Mouse (Mus musculus) gastrocnemius, postnatal 14 days (tissue): ENCODE measurements around the gene Ccdc169. TPM values are rescaled to one million over a fixed set of nuclear protein-coding genes. Genes with fewer than 3 reads are reported as not detected.

Experiments
- DNase-seq: peaks from one replicate; pipeline ENCODE4 v3.0.0; 2021; ENCODE audit warnings: mixed read lengths
- intact Hi-C: fragments of 180-260 bp; cut with DNase I; formaldehyde crosslinking; loops from one replicate; pipeline ENCODE4 v1.15.1; 2025; ENCODE audit warnings: low total_unique reads
- total RNA-seq, 2 experiments: library from RNA; stranded (reverse); gene quantifications; 2 replicates each; pipeline ENCODE4 v1.2.3; 2021

The Ccdc169 gene
- total RNA-seq, 2 experiments from 2014 or later: not detected

- no peak for DNase-seq
- intact Hi-C loops: no loop called here
Observed at GRCm38 (mm10) chr3:55115989-55116388, 21.1 kb upstream of the Ccdc169 start.

- peak; percentile 61 for DNase-seq
- intact Hi-C loops: no loop called here
Observed at GRCm38 (mm10) chr3:55119275-55119898, 17.8 kb upstream of the Ccdc169 start.

- intact Hi-C loops: no loop called here
Observed at GRCm38 (mm10) chr3:55122336-55122870, 14.7 kb upstream of the Ccdc169 start.

DNA sequence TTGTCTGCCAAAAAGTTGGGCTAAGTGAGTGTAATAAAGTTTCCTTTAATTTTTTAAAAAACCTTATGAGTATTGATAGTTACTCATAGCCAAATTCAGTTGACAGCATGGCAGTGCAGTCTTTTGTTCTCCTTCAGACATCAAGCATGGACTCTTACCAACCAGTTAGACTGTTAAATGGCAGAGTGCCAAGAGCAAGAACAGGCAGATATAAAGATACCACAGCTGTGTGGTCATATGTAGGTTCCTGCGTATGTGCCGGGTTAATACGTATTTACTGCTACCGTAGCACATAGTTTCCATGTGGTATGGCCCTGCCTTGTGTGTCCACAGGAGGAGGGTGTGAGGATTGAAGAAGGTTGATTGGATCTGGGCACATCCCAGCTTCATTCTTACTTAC, 14.1 kb upstream of the Ccdc169 start:
- intact Hi-C loops: no loop called here
- no peak for DNase-seq

More at GRCm38 (mm10) chr3:55122336-55122870, 14.7 kb upstream of the Ccdc169 start:
- no peak for DNase-seq

GRCm38 (mm10) chr3:55129181-55129692, 7.9 kb upstream of the Ccdc169 start:
- intact Hi-C loops: no loop called here

DNA sequence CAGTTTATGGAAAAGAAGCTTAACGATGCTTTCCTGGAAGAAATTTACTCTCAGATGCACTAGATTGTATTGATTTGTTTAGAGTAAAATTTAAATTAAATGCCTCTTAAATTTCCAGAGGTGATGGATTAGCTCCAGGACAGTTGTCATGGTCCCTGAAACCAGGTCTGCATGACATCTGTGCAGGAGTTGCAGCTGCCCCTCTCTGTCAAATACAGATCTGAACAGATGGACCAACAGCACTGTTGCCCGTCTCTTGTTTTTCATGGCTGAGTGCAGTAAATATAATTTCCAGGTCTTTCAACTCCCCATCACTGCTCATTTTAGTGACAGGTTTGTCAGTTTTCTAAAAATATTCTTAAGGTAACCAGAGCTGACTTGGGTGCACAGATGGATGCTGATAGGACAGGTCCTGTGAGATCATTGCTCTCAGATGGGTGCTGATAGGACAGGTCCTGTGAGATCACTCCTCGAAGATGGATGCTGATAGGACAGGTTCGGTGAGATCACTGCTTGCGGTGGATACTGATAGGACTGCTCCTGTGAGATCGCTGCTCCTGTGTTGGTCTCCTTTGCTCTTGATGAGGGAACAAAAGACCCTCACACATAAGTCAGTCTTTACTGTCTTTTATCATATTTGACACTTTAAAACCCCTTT, 5.4 kb upstream of the Ccdc169 start:
- no peak for DNase-seq
- intact Hi-C loops: no loop called here

More at GRCm38 (mm10) chr3:55129181-55129692, 7.9 kb upstream of the Ccdc169 start:
- DNase-seq: no peak

DNA sequence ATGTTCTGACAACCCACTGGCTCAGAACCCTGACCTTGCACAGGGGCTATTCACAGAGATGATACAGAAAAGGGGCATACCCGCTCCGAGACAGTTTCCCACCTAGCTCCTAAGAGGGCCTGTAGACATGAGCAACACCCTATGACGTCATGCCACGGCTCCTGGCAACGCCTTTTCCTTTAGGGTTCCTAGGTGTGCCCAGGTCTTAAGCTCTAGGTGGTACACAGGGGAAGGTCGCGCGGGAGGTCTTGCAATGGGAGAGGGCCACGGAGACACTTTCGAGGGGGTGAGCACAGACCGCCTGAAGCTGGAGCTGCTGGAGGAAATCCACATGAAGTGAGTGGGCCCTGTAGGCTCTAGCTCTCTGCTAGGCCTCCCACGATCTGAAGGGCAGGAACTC, 2.7 kb downstream of the Ccdc169 start:
- intact Hi-C loops: no loop called here
- DNase-seq: no peak

DNA sequence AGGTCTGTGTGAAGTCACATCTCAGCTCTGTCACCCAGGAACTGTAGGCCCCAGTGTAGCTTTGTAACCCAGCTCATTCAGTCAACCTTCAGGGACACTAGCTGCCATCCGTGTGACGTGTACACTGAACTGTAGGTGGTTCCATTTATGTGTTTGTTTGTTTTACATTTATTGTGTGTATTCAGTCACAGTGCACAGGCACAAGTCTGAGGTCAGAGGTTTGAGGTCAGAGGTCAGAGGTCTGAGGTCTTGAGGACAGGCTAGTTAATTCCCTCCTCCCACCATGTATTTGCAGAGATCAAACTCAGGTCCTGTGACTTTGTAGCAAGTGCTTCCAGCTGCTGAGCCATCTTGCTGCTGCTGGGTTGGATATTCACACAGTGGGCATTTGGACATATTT, 4.3 kb downstream of the Ccdc169 start:
- DNase-seq: no peak
- intact Hi-C loops: no loop called here

DNA sequence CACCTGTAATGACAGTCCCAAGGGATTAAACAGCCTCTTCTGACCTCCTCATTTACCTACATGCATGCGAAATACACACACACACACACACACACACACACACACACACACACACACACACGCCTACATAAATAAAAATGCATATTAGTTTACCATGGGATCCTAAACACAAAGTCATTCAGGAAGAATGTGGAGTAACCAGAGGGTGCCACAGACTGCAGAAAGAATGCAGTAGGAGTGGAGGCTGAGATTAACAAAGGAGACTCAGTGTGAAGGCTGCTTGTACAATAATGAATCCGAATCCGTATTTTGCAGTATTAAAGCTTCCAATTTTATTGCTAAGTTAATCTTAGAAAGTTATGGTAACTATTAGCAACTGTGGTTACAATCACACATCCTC, 7.8 kb downstream of the Ccdc169 start:
- no peak for DNase-seq
- intact Hi-C loops: loop anchor here (5.0 kb wide), 1 partner anchor 63 kb away; no protein-coding TSS in a partner anchor

DNA sequence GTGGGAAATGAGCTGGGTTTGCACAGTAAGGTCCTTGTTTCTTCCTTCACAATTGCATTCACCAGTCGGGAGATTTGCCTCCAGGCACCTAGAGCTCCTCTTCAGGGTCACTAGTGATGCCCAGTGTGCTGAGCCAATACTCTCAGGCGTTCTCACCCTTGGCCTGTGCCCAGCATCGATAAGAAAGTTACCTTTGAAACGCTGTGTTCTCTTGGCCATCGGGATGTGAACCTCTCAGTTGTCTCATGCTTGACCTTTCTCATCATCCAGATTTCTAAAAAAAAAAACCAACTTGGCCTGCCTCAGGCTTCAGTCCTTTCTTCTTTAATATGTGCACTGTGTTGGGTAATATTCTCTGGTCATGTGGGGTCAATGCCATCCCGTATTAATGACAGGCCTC, 9.3 kb downstream of the Ccdc169 start:
- intact Hi-C loops: loop anchor here (5.0 kb wide), 1 partner anchor 64 kb away; no protein-coding TSS in a partner anchor

DNA sequence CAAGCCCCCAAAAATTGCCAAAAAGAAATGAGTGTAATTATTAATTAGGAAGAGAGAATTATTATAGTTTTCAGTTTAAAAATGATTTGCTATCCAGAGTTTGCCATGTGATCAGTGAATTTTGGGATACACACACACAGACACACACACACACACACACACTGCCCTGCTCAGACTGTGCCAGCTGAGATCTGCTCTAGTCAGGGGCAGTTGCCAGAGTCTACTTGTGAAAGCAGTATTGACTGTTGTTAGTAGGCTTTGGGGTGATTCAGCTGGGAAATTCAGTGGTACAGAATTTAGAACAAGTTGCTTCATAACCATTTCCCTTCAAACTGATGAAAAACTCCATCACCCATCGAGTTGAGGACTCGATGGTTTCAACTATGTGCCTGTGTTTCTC, 10.0 kb downstream of the Ccdc169 start:
- DNase-seq: no peak
- intact Hi-C loops: loop anchor here (5.0 kb wide), 1 partner anchor 65 kb away; no protein-coding TSS in a partner anchor

More for the DNA sequence above, 9.3 kb downstream of the Ccdc169 start:
- DNase-seq: no peak

- intact Hi-C loops: loop anchor here (5.0 kb wide), 1 partner anchor 66 kb away; no protein-coding TSS in a partner anchor
- DNase-seq: no peak
Observed at GRCm38 (mm10) chr3:55148091-55148490, 11.0 kb downstream of the Ccdc169 start.

DNA sequence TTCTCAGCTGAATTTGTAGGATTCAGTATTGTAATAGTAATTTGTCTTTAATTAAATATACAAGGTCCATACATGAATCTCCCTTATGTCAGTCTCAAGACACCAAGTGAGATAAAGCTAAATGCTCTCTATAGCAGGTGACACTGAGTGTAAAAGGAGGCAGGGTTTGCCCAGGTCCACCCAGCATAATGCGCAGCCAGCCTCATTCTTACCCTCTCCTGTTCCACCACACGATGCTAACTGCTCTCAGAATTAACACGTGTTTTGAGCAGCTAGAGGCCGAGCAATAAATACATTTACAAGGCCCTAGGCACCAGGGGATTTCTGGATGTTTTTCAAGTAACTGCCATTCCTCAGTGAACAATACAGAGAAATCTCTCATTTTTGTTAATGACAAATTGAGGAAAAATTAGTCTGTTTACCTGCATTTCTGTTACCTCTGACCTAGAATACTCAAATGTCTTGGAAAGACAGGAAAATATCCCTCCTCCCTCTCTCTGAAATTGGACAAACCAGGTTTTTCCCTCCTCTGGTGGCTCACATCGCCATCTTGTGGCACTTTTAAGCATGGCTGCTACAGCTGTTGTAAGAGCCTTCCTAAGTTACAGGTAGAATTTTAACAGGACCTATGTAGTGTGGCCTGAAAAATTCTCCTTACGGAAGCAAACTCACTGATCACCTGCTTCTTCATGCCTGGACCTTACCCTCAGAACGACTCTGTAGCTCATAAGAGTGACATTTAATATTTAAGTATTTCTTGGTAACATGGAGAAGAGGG, 14.7 kb downstream of the Ccdc169 start:
- intact Hi-C loops: no loop called here

GRCm38 (mm10) chr3:55152673-55153334, 15.7 kb downstream of the Ccdc169 start:
- intact Hi-C loops: no loop called here
- no peak for DNase-seq

More for the DNA sequence above, 14.7 kb downstream of the Ccdc169 start:
- peak; percentile 52 for DNase-seq

- intact Hi-C loops: no loop called here
- DNase-seq: no peak
Observed at GRCm38 (mm10) chr3:55154163-55154562, 17.0 kb downstream of the Ccdc169 start.

GRCm38 (mm10) chr3:55157413-55157812, 20.3 kb downstream of the Ccdc169 start:
- no peak for DNase-seq
- intact Hi-C loops: loop anchor here (5.0 kb wide), 1 partner anchor 200 kb away; no protein-coding TSS in a partner anchor

- intact Hi-C loops: no loop called here
- no peak for DNase-seq
Observed at GRCm38 (mm10) chr3:55161144-55161543, 24.0 kb downstream of the Ccdc169 start.

GRCm38 (mm10) chr3:55163510-55163909, 26.4 kb downstream of the Ccdc169 start:
- intact Hi-C loops: no loop called here
- no peak for DNase-seq

- intact Hi-C loops: no loop called here
- DNase-seq: no peak
Observed at GRCm38 (mm10) chr3:55172478-55172877, 35.3 kb downstream of the Ccdc169 start.
